Mouse (Mus musculus): ENCODE data around the gene Vwa3b. TPM values are rescaled to one million over a fixed set of nuclear protein-coding genes. Genes with fewer than 3 reads are reported as not detected.

The Vwa3b gene
- total RNA-seq, 1 experiment, result 17.5 TPM

GRCm38 (mm10) chr1:37207743-37208142 lies 181.3 kb downstream of the Vwa3b start:
- TF ChIP-seq MAFK (IDR thresholded peaks at IDR 0.05; ENCODE audit: insufficient read depth, low read depth, low read length), result no peak
- TF ChIP-seq CHD2 (IDR thresholded peaks at IDR 0.05; ENCODE audit: low read depth, low read length), result no peak
- TF ChIP-seq ZNF384 (IDR thresholded peaks at IDR 0.05; ENCODE audit: low read depth, low read length), result no peak
- no peak for TF ChIP-seq HCFC1 (IDR thresholded peaks at IDR 0.05; ENCODE audit: borderline replicate concordance, insufficient read depth, low read length)
- no peak for TF ChIP-seq ZC3H11A (IDR thresholded peaks at IDR 0.05; ENCODE audit: borderline replicate concordance, low read depth, low read length)
- no peak overlapping the region for H3K9ac ChIP-seq (ENCODE audit: insufficient read depth, low read depth, low read length, poor library complexity, severe bottlenecking)
- peaks cover 0 to under 1% of the 10 kb centered on the region in 2 experiments; a peak in 1 of 4 replicates for H3K4me1 ChIP-seq (ENCODE audit: control insufficient read depth in 2 of 2, insufficient read depth in 2 of 2, low read length in 2 of 2, poor library complexity in 1 of 2)
- in situ Hi-C loops (cut with MboI; ENCODE audit: low sequenced_read_pairs in 2 of 2, unreplicated experiment in 2 of 2), result no loop called here
- no peak for DNase-seq (ENCODE audit: low read depth, low spot score)
- no peaks in the 10 kb centered on the region for H3K36me3 ChIP-seq (ENCODE audit: control insufficient read depth, insufficient read depth, low read length, poor library complexity, severe bottlenecking)
- no peak overlapping the region for H3K27ac ChIP-seq (ENCODE audit: insufficient read depth, low read depth, low read length, poor library complexity, severe bottlenecking)
- peaks cover 9% of the 10 kb centered on the region; the same call in 1 of the 2 replicates for H3K9me3 ChIP-seq (ENCODE audit: control insufficient read depth, insufficient read depth, low read depth, low read length)
- no peak overlapping the region for H3K4me3 ChIP-seq (ENCODE audit: insufficient read depth in 1 of 2, low read depth in 1 of 2, low read length in 2 of 2, poor library complexity in 1 of 2, severe bottlenecking in 1 of 2)

GRCm38 (mm10) chr1:37212375-37212774 lies 186.0 kb downstream of the Vwa3b start:
- H3K9ac ChIP-seq (ENCODE audit: insufficient read depth, low read depth, low read length, poor library complexity, severe bottlenecking), result no peak overlapping the region
- H3K36me3 ChIP-seq (ENCODE audit: control insufficient read depth, insufficient read depth, low read length, poor library complexity, severe bottlenecking), result no peaks in the 10 kb centered on the region
- in situ Hi-C loops (cut with MboI; ENCODE audit: low sequenced_read_pairs in 2 of 2, unreplicated experiment in 2 of 2), result no loop called here
- H3K27ac ChIP-seq (ENCODE audit: insufficient read depth, low read depth, low read length, poor library complexity, severe bottlenecking), result peak overlapping the region; percentile 34; the same call in 1 of the 2 replicates
- TF ChIP-seq CHD2 (IDR thresholded peaks at IDR 0.05; ENCODE audit: low read depth, low read length) (no peak), ZNF384 (IDR thresholded peaks at IDR 0.05; ENCODE audit: low read depth, low read length) (no peak), HCFC1 (IDR thresholded peaks at IDR 0.05; ENCODE audit: borderline replicate concordance, insufficient read depth, low read length) (no peak), MAFK (IDR thresholded peaks at IDR 0.05; ENCODE audit: insufficient read depth, low read depth, low read length) (no peak)
- H3K4me3 ChIP-seq (ENCODE audit: insufficient read depth in 1 of 2, low read depth in 1 of 2, low read length in 2 of 2, poor library complexity in 1 of 2, severe bottlenecking in 1 of 2), result no peak overlapping the region
- peaks cover 0 to 9% of the 10 kb centered on the region in 2 experiments; a peak in 2 of 4 replicates for H3K4me1 ChIP-seq (ENCODE audit: control insufficient read depth in 2 of 2, insufficient read depth in 2 of 2, low read length in 2 of 2, poor library complexity in 1 of 2)
- H3K9me3 ChIP-seq (ENCODE audit: control insufficient read depth, insufficient read depth, low read depth, low read length), result peaks cover 9% of the 10 kb centered on the region; the same call in 1 of the 2 replicates
- DNase-seq (ENCODE audit: low read depth, low spot score), result peak; percentile 40

- no peak within 1 kb of the TSS for H3K27ac ChIP-seq (ENCODE audit: insufficient read depth, low read depth, low read length, poor library complexity, severe bottlenecking)
- H3K9me3 ChIP-seq (ENCODE audit: control insufficient read depth, insufficient read depth, low read depth, low read length), result peaks cover 9% of the 10 kb centered on the region; the same call in 1 of the 2 replicates
- in situ Hi-C loops (cut with MboI; ENCODE audit: low sequenced_read_pairs in 2 of 2, unreplicated experiment in 2 of 2), result no loop called here
- H3K36me3 ChIP-seq (ENCODE audit: control insufficient read depth, insufficient read depth, low read length, poor library complexity, severe bottlenecking), result no peaks in the 10 kb centered on the region
- no peak within 1 kb of the TSS for H3K4me3 ChIP-seq (ENCODE audit: insufficient read depth in 1 of 2, low read depth in 1 of 2, low read length in 2 of 2, poor library complexity in 1 of 2, severe bottlenecking in 1 of 2)
- no peak within 1 kb of the TSS for H3K9ac ChIP-seq (ENCODE audit: insufficient read depth, low read depth, low read length, poor library complexity, severe bottlenecking)
- peaks cover 0 to 9% of the 10 kb centered on the region in 2 experiments; a peak in 2 of 4 replicates for H3K4me1 ChIP-seq (ENCODE audit: control insufficient read depth in 2 of 2, insufficient read depth in 2 of 2, low read length in 2 of 2, poor library complexity in 1 of 2)
- no peak for DNase-seq (ENCODE audit: low read depth, low spot score)
- no peak for TF ChIP-seq MAFK (IDR thresholded peaks at IDR 0.05; ENCODE audit: insufficient read depth, low read depth, low read length)
- TF ChIP-seq CHD2 (IDR thresholded peaks at IDR 0.05; ENCODE audit: low read depth, low read length), result no peak
- TF ChIP-seq HCFC1 (IDR thresholded peaks at IDR 0.05; ENCODE audit: borderline replicate concordance, insufficient read depth, low read length), result no peak
- TF ChIP-seq ZNF384 (IDR thresholded peaks at IDR 0.05; ENCODE audit: low read depth, low read length), result no peak
- no peak for TF ChIP-seq ZC3H11A (IDR thresholded peaks at IDR 0.05; ENCODE audit: borderline replicate concordance, low read depth, low read length)
Measured at GRCm38 (mm10) chr1:37214144-37214543, 187.7 kb downstream of the Vwa3b start, which contains the start of gene Cnga3. TSS of gene Cnga3 (plus strand) at chr1:37214434.

- H3K9me3 ChIP-seq (ENCODE audit: control insufficient read depth, insufficient read depth, low read depth, low read length), result no peaks in the 10 kb centered on the region
- H3K36me3 ChIP-seq (ENCODE audit: control insufficient read depth, insufficient read depth, low read length, poor library complexity, severe bottlenecking), result no peaks in the 10 kb centered on the region
- H3K27ac ChIP-seq (ENCODE audit: insufficient read depth, low read depth, low read length, poor library complexity, severe bottlenecking), result no peak overlapping the region
- H3K4me1 ChIP-seq (ENCODE audit: control insufficient read depth in 2 of 2, insufficient read depth in 2 of 2, low read length in 2 of 2, poor library complexity in 1 of 2), result peaks cover 0 to 3% of the 10 kb centered on the region in 2 experiments; a peak in 1 of 4 replicates
- H3K9ac ChIP-seq (ENCODE audit: insufficient read depth, low read depth, low read length, poor library complexity, severe bottlenecking), result no peak overlapping the region
- TF ChIP-seq MAFK (IDR thresholded peaks at IDR 0.05; ENCODE audit: insufficient read depth, low read depth, low read length), result no peak
- no peak for TF ChIP-seq CHD2 (IDR thresholded peaks at IDR 0.05; ENCODE audit: low read depth, low read length)
- TF ChIP-seq ZC3H11A (IDR thresholded peaks at IDR 0.05; ENCODE audit: borderline replicate concordance, low read depth, low read length), result no peak
- TF ChIP-seq HCFC1 (IDR thresholded peaks at IDR 0.05; ENCODE audit: borderline replicate concordance, insufficient read depth, low read length), result no peak
- no peak for TF ChIP-seq ZNF384 (IDR thresholded peaks at IDR 0.05; ENCODE audit: low read depth, low read length)
- in situ Hi-C loops (cut with MboI; ENCODE audit: low sequenced_read_pairs in 2 of 2, unreplicated experiment in 2 of 2), result no loop called here
- H3K4me3 ChIP-seq (ENCODE audit: insufficient read depth in 1 of 2, low read depth in 1 of 2, low read length in 2 of 2, poor library complexity in 1 of 2, severe bottlenecking in 1 of 2), result no peak overlapping the region
- DNase-seq (ENCODE audit: low read depth, low spot score), result no peak
Measured at GRCm38 (mm10) chr1:37218386-37218785, 192.0 kb downstream of the Vwa3b start.

Data from ES-E14 (cell line).